Mouse (Mus musculus) adrenal gland, adult 8-10 months (tissue): Measurements from ENCODE around the gene Osgin1. TPM values are rescaled to one million over a fixed set of nuclear protein-coding genes. Genes with fewer than 3 reads are reported as not detected.
A peak's percentile ranks its signal among the peaks of the same experiment; 100 is the strongest.

Source experiments
- DNase-seq: peaks from one replicate; pipeline ENCODE4 v3.0.0; 2022
- total RNA-seq, 4 experiments: library from RNA; stranded (reverse); gene quantifications; 2 replicates each; pipeline ENCODE4 v1.2.4; 2022

Gene Osgin1
- total RNA-seq, 4 experiments from 2014 or later = 77.7 to 149 (median 123) TPM

DNA sequence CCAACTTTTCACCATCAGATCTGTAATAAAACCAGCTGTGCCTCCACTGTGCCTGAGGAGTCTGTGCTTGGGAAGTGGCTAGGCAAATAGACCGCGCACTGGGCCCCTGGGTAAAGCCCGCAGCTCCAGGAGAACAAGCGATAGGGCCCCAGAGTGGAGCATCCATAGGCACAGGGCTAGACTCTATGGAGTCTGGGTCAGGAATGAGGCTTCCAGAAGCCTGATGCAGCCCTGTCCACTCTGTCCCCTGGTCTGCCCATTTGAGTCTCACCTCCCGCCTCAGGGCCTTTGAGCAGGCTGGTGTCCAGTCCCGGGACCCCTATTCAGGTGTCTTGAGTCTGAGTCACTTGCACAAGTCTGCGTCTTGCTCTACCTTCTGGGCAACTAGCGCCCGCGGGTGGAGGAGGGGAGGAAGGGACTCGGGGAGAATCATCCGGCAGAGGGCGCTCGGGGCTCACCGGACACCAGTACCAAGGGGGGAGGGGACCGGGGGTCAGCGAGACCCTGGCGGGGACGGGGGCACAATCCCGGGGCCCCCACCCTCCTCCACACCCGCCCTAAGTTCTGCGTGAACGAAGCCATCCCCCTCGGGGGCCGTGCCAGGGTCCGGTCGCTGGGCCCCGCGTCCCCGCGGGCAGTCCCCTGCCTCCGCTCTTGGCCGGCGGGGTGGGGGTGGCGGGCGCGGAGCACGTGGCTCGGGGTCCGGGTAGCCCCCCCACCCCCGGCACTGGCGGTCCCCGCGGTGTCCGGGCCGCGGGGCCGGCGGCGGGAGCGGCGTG, 12.5 kb downstream of the Osgin1 start, which contains the start of gene Necab2:
Gene Necab2, plus strand, starts transcription at position 509 of the 779 bp plus-strand sequence.
- DNase-seq = peak; percentile 78

DNA sequence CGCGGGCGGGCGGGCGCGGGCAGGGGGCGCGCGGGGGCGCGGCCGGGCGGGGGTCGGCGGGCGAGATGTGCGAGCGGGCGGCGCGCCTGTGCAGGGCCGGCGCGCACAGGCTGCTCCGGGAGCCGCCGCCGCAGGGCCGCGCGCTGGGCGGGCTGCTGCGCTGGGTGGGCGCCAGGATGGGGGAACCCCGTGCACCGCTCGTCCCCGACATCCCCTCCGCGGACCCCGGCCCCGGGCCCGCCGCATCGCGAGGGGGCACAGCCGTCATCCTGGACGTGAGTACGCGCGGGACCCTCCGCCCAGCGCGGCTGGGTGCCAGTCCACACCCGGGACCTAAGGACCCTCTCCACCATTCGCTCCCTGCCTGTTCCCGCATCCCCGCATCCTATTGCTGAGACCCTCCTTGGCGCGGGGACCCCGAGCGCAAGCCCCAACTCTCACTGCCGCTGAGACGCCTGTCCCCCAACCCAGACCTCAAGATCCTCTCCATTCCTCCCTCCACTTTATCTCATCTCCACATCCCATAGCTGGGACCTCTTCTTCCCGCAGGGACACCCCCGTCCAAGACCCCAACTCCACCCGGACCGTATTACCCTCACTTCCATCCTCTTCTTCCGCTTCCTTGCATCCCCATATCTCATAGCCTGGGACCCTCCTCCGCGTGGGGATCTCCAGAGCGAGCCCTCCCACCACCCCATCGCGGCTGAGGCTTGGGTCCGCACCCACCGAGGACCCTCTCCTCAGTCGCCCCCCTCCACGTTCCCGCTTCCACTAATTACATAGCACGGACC, 13.3 kb downstream of the Osgin1 start:
- no peak for DNase-seq

DNA sequence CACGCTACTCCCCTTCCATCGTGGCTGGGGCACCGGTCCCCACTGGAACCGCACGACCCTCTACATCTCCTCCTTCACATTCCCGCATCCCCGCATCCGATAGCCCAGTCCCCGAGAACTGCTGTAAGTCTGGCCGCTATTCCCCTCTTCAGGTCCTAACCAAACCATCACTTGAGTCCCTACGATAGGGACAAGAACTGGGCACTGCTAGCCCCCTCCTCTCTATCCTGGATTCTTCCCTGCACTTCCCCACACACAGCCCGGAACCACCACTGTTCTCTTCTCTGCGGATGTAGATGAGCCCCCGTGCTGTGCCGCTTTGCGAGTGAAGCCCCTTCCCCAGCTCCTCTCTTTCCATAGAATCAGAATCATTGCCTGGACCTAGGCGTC, 13.9 kb downstream of the Osgin1 start:
- no peak for DNase-seq

DNA sequence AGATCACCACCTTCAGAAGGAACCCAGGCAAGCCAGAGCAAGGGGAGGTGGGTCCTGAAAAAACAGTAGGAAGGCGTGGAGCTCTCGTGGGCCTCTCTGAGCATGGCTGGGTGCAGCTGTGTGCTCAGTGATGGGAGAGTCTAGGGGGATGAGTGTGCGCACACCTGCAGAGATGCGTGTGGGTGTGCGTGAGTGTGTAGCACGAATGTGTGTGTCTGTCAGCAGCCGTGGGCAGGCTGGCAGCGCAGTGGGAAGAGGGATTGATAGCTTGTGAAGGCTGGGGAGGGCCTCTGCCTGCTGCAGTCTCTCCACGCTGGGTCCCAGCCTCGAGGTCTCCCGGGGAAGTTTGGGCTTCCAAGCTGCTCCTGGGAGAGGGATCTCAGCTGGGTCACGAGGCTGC, 15.7 kb downstream of the Osgin1 start:
- DNase-seq = no peak

DNA sequence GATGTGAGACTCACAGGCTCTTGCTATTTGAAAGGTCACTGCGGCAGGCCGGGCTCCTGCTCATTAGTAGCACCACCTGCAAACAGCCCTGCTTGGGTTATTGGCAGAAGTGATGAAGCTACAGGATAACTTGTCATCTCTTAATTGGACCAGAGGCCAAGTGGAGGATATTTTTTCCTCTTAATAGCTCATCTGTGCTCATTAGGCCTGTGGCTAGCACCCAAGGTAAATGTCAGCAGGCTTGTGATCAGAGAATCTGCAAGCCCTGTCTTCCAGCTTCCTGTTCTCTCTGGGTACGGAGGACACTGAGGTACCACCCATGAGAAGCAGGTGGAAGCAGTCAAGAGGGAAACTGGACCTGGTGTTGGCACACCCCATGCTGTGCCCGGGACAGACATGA, 17.2 kb downstream of the Osgin1 start:
- DNase-seq = no peak

DNA sequence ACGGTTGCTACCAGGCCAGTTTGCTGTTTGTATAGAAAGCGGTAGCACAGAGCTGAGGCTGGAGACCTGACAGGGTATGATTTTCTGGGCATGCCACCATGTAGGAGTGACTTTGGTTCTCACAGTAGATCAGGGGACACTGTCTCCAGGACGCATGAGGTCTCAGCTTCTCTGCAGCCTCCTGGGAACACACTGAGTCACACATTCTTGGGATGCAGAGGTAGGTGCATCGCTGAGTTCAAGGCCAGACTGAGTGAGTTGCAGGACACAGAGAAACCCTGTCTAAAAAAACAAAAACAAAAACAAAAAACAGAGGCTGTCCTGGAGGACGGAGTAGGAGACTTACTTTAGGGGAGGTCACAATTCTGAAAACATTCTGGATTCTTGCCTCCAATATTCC, 19.0 kb downstream of the Osgin1 start:
- no peak for DNase-seq

DNA sequence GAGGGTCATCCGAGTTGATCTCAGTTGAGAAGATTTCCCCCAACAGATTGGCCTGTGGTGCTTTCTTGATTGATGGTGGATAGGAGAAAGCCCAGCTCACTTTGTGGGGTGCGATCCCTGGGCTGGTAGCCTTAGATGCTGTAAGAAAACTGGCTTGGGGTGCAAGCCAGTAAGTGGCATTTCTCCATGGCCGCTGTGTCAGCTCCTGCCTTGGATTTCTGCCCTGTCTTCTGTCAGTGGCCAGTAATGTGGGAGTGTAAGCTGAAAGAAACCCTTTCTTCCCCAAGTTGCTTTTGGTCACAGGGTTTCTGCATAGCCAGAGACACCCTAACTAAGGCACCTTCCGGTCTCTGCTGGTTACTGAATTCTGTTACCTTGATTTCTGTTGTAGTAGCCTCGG, 22.1 kb downstream of the Osgin1 start:
- no peak for DNase-seq

DNA sequence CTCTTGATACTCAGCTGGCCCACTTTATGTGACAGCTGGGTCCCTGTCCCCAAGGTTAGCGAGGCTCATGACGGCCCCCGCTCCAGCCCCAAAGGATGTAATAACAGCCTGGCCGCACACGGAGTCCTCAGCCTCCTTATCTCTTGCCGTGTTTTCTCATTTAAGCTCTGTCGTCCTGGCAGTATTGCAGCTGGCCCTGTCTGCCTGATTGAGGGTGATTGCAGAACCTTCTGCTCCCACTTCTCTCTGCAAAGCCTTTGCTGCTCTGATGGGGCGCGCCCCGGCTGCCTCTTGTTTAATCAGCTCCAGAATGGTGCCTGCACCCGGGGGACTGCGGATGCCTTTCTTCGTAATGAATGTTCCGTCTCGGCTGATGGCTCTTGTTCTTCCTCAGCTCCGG, 25.8 kb downstream of the Osgin1 start:
- no peak for DNase-seq

DNA sequence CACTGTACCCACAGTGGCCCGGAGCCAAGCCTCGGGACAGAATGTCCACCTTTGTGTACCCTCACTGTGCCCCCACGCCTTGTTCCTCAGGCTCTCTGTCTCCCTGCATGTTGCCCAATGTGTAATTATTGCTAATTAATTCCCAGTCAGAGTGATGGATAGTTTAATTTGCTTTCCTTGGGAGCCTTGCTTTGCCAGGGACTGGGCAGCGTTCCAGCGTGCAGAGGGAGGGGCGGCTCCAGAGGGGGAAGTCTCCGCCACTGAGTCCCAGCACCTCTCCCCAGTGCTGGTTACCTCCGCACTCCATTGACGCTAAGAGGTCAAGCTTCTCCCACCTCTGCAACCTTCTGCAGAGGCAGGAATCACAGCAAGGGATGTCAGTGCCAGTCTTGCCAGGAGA, 27.4 kb downstream of the Osgin1 start:
- DNase-seq = no peak

DNA sequence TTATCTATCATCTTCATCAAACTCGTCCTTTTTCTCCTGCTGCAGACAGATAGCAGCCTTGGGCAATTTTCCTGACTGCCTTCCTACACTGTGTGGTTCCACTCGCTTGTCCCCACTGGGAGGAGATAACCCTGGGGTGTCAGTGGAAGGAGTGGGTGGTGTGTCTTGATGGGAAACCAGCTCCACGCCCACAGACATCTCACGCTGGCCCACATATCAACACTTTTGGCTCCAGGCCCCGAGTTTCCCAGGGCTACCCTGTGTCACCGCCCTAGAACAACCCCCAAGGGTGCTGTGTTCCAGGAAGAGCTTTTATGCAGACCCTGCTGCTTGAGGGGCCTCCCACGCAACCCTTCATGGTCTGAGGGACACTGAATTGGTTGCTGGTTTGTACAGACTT, 29.8 kb downstream of the Osgin1 start:
- no peak for DNase-seq

DNA sequence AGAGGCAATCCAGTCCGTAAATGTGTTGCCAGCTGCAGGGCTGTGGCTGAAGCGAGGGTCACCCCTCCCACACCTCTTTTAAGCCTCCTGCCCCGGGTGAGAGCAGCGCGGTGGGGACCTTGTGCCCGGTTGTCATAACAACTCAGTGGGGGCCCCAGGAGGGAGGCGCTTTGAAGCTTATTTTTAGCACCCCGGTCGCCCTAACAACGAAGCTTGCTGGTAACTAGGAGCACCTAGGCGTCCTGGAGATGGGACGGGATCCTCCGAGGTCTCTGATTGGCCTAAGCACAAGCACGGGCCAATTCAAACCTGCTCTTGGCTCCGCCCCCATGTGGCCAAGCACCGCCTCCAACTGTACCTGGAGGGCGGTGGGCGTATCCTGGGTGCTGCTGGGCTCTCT, 32.2 kb downstream of the Osgin1 start:
- no peak for DNase-seq

DNA sequence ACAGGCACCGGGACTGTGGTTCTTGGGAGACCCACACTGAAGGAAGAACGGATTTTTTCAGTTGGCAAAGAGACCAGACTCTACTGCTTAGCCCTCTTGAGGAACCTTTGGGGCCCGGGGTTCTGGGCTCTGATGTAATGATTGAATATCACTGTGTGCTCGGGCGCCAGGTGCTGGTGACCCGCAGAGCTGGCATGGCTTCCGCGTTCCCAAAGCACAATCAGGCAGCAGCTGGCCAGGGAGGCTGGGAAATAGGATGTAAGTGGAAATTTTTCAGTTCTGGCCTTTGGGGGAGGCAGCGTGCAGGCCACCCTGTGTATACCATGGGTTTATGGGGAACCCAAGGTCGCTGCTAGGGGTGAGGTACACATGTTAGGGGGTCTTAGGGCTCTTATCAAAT, 32.9 kb downstream of the Osgin1 start:
- no peak for DNase-seq

DNA sequence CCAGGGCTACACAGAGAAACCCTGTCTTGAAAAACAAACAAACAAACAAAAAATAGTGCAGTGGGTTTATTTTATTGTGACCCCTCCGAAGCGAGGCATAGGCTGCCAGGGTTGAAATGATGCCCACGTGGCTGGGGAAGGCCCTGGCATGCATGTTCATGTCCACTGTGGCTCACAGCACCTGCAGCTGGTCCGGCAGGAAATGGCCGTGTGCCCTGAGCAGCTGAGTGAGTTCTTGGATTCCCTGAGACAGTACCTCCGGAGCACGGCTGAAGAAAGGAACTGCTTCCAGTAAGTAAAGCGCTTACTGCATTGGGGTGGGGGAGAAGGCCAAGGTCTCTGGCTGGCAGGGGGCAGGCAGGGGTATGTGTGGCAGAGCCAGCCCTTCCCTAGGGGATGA, 34.2 kb downstream of the Osgin1 start:
- no peak for DNase-seq

DNA sequence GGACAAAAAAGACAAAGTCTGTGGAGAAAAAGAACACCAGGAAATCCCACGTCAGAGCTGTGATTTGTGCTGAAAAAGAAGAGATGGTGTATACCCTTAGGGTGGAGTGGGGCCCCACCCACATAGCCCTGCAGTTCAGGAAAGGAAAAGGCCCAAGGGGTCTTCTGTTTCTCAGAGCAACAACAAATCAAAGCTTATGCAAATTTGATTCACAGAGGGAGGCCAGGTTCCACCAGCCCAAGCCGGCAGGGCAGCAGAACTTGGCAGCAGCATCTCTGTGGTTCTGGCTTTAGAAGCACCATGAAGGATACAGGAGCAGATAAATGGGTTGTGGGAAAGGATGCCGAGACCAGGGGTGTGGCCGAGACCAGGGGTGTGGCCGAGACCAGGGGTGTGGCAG, 44.8 kb downstream of the Osgin1 start:
- no peak for DNase-seq

DNA sequence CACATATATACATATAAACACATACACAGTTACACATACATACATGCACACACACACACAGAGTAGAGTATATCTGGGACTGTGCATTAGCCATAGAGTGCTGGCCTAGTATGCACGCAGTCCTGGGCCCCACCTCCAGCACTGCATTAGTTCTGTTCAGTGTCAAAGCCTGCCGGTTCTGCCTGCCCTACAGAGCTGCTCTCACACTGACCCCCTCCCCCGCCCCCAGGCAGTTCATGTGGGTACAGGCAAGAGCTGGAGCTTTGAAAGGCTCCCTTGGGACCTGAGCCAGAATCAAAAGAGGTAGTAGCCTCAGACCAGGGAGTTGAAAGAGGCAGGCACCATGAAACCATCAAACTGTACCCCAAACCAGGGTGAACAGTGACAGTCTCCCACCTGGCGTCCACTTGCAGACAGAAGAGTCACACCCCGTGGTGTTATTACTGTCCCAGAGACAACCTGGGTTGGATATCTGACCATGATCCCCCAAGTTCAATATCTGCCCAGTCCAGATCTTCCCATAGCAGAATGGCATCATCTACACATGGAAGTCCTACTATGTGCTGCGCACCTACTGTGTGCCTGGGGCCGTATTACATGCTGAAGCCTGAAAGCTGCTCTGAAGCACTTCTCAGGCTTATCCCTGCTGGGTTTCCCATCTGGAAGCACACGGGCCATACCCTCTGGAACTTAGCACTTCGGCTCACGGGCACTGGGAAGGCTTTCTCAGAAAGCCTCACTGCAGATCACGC, 50.4 kb downstream of the Osgin1 start:
- no peak for DNase-seq

DNA sequence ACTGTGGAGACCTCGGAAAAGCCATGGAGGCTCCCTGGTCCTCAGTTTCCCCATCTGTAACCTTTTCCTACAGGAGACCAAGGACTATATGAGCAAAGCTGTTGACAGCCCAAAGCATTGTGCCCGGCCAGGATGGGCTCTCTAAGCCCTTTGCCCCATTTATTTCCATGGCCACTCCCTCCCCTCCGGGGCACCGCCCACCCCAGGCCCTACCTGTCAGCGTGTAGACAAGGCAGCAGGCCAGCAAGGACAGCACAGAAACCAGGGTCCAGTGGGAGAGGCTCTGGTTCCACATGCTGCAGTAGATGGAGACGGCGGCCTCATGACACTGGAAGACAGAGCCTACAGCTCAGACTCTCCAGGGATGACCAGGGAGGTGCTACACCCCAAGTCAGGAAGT, 53.2 kb downstream of the Osgin1 start:
- DNase-seq = no peak

Other genes starting within 250 kb of the Osgin1 start
- 100 to 1,000 TPM; 183 to 208 (median 201) TPM for gene Hsbp1, start 89.6 kb upstream of the Osgin1 start, total RNA-seq
- gene Mlycd, start 39.2 kb upstream of the Osgin1 start, total RNA-seq = 10 to 100 TPM; 46.6 to 60.5 (median 54.6) TPM
- 10 to 100 TPM in 3 of 4 experiments, 1 to 10 TPM in 1; 9.9 to 13.7 (median 11.9) TPM for gene Necab2, start 12.6 kb downstream of the Osgin1 start, total RNA-seq
- gene Slc38a8, start 67.6 kb downstream of the Osgin1 start, total RNA-seq = under 1 TPM in 2 of 4 experiments, not detected in 2; 0.13 to 0.17 TPM
- 100 to 1,000 TPM; 107 to 141 (median 126) TPM for gene Mbtps1, start 124.6 kb downstream of the Osgin1 start, total RNA-seq
- gene Hsdl1, start 141.1 kb downstream of the Osgin1 start, total RNA-seq = 10 to 100 TPM; 35.6 to 81.1 (median 56.8) TPM
- not detected for gene Dnaaf1, start 141.1 kb downstream of the Osgin1 start, total RNA-seq
- gene Taf1c, start 171.1 kb downstream of the Osgin1 start, total RNA-seq = 10 to 100 TPM; 13.1 to 16.3 (median 15.3) TPM
- not detected for gene Adad2, start 178.6 kb downstream of the Osgin1 start, total RNA-seq
- 1 to 10 TPM in 2 of 4 experiments, under 1 TPM in 2; 0.58 to 1.5 (median 1.2) TPM for gene Kcng4, start 201.6 kb downstream of the Osgin1 start, total RNA-seq
- 10 to 100 TPM in 3 of 4 experiments, 1 to 10 TPM in 1; 9.0 to 14.0 (median 12.8) TPM for gene Wfdc1, start 232.2 kb downstream of the Osgin1 start, total RNA-seq